Mouse (Mus musculus) kidney, adult 2 months (tissue): ENCODE data around the gene Ctc1. TPM values are rescaled to one million over a fixed set of nuclear protein-coding genes. Genes with fewer than 3 reads are reported as not detected.

ENCODE experiments used
- DNase-seq: peaks from one replicate; pipeline ENCODE4 v3.0.0; 2021
- H3K27ac ChIP-seq: fragments of 200-500 bp; 2 replicates; pipeline ENCODE4 v1.5.1; 2012; ENCODE audit warnings: low read depth, low read length, control low read depth, inconsistent platforms; ENCODE audit not compliant: insufficient read depth
- H3K27me3 ChIP-seq: fragments of 200-500 bp; replicated peaks from 2 replicates; pipeline ENCODE4 v1.6.1; 2012; ENCODE audit warnings: mild to moderate bottlenecking, moderate library complexity, low read length, inconsistent platforms; ENCODE audit not compliant: control insufficient read depth, insufficient read depth
- H3K36me3 ChIP-seq: fragments of 200-500 bp; 2 replicates; pipeline ENCODE4 v1.6.1; 2012; ENCODE audit warnings: mild to moderate bottlenecking, moderate library complexity, low read length, inconsistent platforms; ENCODE audit not compliant: control insufficient read depth, insufficient read depth
- H3K4me1 ChIP-seq: fragments of 200-500 bp; 2 replicates; pipeline ENCODE4 v1.6.1; 2011; ENCODE audit warnings: low read length; ENCODE audit not compliant: control insufficient read depth, insufficient read depth
- H3K4me3 ChIP-seq: fragments of 200-500 bp; 2 replicates; pipeline ENCODE4 v1.5.1; 2011; ENCODE audit warnings: mild to moderate bottlenecking, low read depth, low read length, control low read depth; ENCODE audit not compliant: insufficient read depth
- CTCF ChIP-seq: fragments of 200-500 bp; conservative IDR thresholded peaks from 2 replicates; pipeline ENCODE4 v1.5.1; 2011; ENCODE audit warnings: low read depth, mild to moderate bottlenecking, control low read depth, low read length, moderate library complexity, mixed read lengths; ENCODE audit not compliant: insufficient read depth, insufficient read length
- POLR2A ChIP-seq: fragments of 200-500 bp; IDR thresholded peaks from one replicate; pipeline ENCODE4 v1.6.1; 2011; ENCODE audit warnings: low read depth, low read length, control low read depth
- WGBS: fragments of 180-500 bp; shearing (Covaris S2); methylation state at CpG from one replicate; pipeline ENCODE4 v1.1.7; 2018; 5-methylcytosine and 5-hydroxymethylcytosine counted together
- polyA plus RNA-seq: library from polyadenylated mRNA; depleted of rRNA; stranded (reverse); fragments of >200 nt; gene quantifications from 2 replicates; pipeline ENCODE4 v1.2.3, GENCODE M21; 2012

Gene Ctc1
- polyA plus RNA-seq, 1 experiment, result 30.1 TPM

DNA sequence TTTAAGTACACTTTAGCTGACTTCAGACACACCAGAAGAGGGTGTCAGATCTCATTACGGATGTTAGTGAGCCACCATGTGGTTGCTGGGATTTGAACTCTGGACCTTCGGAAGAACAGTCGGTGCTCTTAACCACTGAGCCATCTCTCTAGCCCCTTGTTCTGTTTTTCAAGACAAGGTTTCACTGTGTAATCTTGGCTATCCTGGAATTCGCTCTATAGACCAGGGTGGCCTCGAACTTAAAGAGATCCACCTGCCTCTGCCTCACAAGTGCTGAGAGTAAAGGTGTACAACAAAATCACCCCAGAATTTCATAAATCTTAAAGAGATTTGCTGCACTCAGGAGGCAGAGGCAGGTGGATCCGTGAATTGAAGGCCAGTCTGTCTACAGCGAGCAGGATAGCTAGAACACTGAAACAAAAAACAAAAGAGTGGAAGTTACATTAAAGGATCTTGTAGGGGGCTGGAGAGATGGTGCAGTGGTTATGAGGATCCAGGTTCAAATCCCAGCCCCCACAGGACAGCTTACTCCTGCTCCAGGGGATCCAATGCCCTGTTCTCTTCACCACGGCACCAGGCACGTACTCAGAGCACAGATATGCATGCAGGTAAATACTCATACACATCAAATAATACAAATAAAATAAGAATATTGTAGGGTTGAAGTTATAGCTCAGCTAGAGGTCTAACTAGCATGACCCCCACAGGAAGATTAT, 60.2 kb downstream of the Ctc1 start:
- Histone ChIP-seq H3K27ac (no peak overlapping the region), H3K4me1 (peaks cover 11% of the 10 kb centered on the region; the same call in 1 of the 2 replicates), H3K27me3 (no peaks in the 10 kb centered on the region), H3K4me3 (no peak overlapping the region), H3K36me3 (no peaks in the 10 kb centered on the region)
- DNase-seq, result no peak
- 68% methylated on average over 9 of the region's 9 CpGs for WGBS
- TF ChIP-seq CTCF (no peak), POLR2A (no peak)

DNA sequence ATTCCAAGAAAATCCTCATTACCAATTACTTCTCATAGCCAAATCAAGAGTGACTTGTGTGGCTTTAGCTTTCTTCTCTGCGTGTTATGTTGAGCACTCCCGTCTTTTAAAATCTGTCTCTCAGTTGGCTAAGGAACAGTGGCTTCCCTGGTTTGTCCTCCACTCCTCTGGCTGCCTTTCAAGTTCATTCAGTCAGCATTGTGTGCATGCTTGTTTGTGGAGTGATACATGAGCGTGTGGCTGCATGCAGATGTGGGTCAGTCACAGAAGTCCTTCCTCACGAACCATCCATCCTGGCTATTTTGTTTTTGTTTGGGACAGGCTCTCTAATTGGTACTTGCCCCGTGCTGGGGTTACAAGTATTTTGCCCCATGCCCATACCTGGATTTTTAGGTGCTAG, 60.9 kb downstream of the Ctc1 start:
- no peak for DNase-seq
- no peak for TF ChIP-seq CTCF
- no peak for TF ChIP-seq POLR2A
- no peaks in the 10 kb centered on the region for H3K36me3 ChIP-seq
- H3K27ac ChIP-seq, result no peak overlapping the region
- peaks cover 6% of the 10 kb centered on the region; the same call in 1 of the 2 replicates for H3K4me1 ChIP-seq
- 72% methylated on average over 5 of the region's 5 CpGs for WGBS
- H3K27me3 ChIP-seq, result no peaks in the 10 kb centered on the region
- H3K4me3 ChIP-seq, result no peak overlapping the region

- Histone ChIP-seq H3K4me3 (no peak overlapping the region), H3K27ac (no peak overlapping the region), H3K4me1 (peaks cover 3% of the 10 kb centered on the region; the same call in 1 of the 2 replicates), H3K36me3 (no peaks in the 10 kb centered on the region), H3K27me3 (no peaks in the 10 kb centered on the region)
- TF ChIP-seq POLR2A (no peak), CTCF (no peak)
- WGBS, result 80% methylated on average over 9 of the region's 9 CpGs
- DNase-seq, result no peak
Observed at GRCm38 (mm10) chr11:69077316-69077715, 61.6 kb downstream of the Ctc1 start.

- 81% methylated on average over 6 of the region's 6 CpGs for WGBS
- TF ChIP-seq CTCF (no peak), POLR2A (no peak)
- no peak for DNase-seq
- H3K4me1 ChIP-seq, result peaks cover 3% of the 10 kb centered on the region; the same call in 1 of the 2 replicates
- H3K4me3 ChIP-seq, result no peak overlapping the region
- H3K27me3 ChIP-seq, result no peaks in the 10 kb centered on the region
- no peaks in the 10 kb centered on the region for H3K36me3 ChIP-seq
- no peak overlapping the region for H3K27ac ChIP-seq
Observed at GRCm38 (mm10) chr11:69078041-69078440, 62.3 kb downstream of the Ctc1 start.

- TF ChIP-seq CTCF, result no peak
- TF ChIP-seq POLR2A, result no peak
- WGBS, result 52% methylated on average over 5 of the region's 5 CpGs
- no peak overlapping the region for H3K4me3 ChIP-seq
- DNase-seq, result no peak
- no peaks in the 10 kb centered on the region for H3K36me3 ChIP-seq
- no peaks in the 10 kb centered on the region for H3K27me3 ChIP-seq
- no peaks in the 10 kb centered on the region for H3K4me1 ChIP-seq
- H3K27ac ChIP-seq, result no peak overlapping the region
Observed at GRCm38 (mm10) chr11:69078805-69079438, 63.2 kb downstream of the Ctc1 start.

DNA sequence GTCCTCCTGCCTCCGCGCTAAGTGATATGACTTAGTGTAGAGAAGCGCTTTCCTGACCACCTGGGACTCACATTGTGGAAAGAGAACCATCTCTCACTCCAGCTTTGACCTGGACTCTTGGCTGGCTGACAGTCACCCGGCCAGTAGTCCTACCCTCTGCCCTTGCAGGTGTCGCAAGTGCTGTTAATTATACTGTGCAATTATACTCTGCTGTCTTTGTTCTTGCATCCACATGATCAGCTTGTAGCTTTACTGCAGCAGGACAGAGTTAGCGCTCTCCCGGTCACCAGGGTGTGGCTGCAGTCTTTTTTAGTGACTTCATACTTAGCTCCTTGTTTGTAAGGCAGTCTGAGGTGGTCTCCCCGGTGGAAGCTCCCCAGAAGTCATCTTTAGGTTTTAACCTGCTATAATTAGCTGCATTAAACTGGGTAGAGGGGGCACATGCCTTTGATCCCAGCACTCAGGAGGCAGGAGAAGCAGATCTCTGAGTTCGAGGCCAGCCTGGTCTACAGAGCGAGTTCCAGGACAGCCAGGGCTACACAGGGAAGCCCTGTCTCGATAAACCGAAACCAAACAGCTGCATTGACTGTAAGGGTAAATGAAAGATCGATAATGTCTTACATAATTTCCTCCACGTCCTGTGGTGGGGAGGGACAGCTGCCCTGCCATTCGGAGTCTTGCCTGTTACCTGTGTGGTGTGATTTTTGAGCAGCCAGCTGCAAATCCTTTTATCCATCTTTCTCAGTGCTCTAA, 64.6 kb downstream of the Ctc1 start:
- no peak for TF ChIP-seq POLR2A
- Histone ChIP-seq H3K27ac (no peak overlapping the region), H3K4me1 (no peaks in the 10 kb centered on the region), H3K36me3 (no peaks in the 10 kb centered on the region), H3K27me3 (no peaks in the 10 kb centered on the region), H3K4me3 (no peak overlapping the region)
- peak; percentile 49 for DNase-seq
- 77% methylated on average over 15 of the region's 15 CpGs for WGBS

DNA sequence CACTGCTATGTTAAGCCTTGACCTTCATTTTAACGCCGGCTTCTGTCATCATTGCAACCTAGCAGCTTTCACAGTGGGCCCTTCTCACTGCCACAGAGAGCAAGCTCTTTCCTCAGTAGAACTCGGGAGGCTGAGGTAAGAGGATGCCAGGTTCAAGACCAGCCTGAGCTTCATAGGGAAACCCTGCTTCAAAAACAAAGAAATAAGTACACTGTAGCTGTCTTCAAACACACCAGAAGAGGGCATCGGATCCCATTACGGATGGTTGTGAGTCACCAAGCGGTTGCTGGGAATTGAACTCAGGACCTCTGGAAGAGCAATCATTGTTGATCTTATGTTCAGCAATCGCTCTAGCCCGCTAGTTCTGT, 65.1 kb downstream of the Ctc1 start:
- Histone ChIP-seq H3K27me3 (no peaks in the 10 kb centered on the region), H3K4me1 (no peaks in the 10 kb centered on the region), H3K36me3 (no peaks in the 10 kb centered on the region), H3K4me3 (no peak overlapping the region), H3K27ac (no peak overlapping the region)
- no peak for DNase-seq
- 94% methylated on average over 8 of the region's 8 CpGs for WGBS
- TF ChIP-seq CTCF (no peak), POLR2A (no peak)
